Mouse (Mus musculus) Patski (cell line): Measurements from ENCODE around the gene Dnajb6. TPM values are rescaled to one million over a fixed set of nuclear protein-coding genes. Genes with fewer than 3 reads are reported as not detected.
"Not testable (repeated sequence)": the region's sequence is repeated elsewhere in the genome, so short reads cannot be mapped to it uniquely, and the experiment has no call there.

Experiments used
- ATAC-seq: fragments of 100-300 bp; one replicate; pipeline ENCODE4 v1.8.0; 2021
- CTCF ChIA-PET: fragments of 350-600 bp; sonication (Branson Sonifier 250); formaldehyde crosslinking; loops from one replicate; lab custom pipeline; 2022; ENCODE audit warnings: inconsistent platforms; lab: Charles Lee
- POLR2A ChIA-PET: fragments of 350-600 bp; sonication (Branson Sonifier 250); formaldehyde crosslinking; loops from one replicate; lab custom pipeline; 2022; ENCODE audit warnings: antibody characterized with exemption, inconsistent platforms; lab: Charles Lee
- DNase-seq: peaks from one replicate; pipeline ENCODE4 v3.0.0-alpha.2; 2011; ENCODE audit warnings: low read depth, low spot score
- H3K27me3 ChIP-seq: fragments of 371-371 bp; one replicate; pipeline ENCODE4 v1.5.1; 2021
- CTCF ChIP-seq: fragments of 100-300 bp; IDR thresholded peaks from one replicate; pipeline ENCODE4 v1.5.1; 2021
- in situ Hi-C: fragments of 300-500 bp; cut with MboI; formaldehyde crosslinking; loops from 3 replicates; pipeline ENCODE4 v1.11.1; 2018; ENCODE audit warnings: low pct_unique_long_range_greater_than_20kb, mixed read lengths
- polyA plus RNA-seq: library from polyadenylated mRNA; unstranded; gene quantifications from one replicate; pipeline ENCODE4 v1.2.3, GENCODE M21; 2021

The Dnajb6 gene
- polyA plus RNA-seq, 1 experiment from 2014 or later, result 136 TPM

- in situ Hi-C loops, result no loop called here
- DNase-seq (no peak), ATAC-seq (no peak)
- ChIA-PET POLR2A (interaction anchor here (0.7 kb wide), 1 partner anchor 51 kb away, joined by 3 read pairs; no protein-coding TSS in a partner anchor), CTCF (interaction anchor here (1.3 to 1.5 kb wide), 2 partner anchors 31 to 43 kb away, joined by 3 to 4 read pairs; no protein-coding TSS in a partner anchor)
- H3K27me3 ChIP-seq, result no peaks in the 10 kb centered on the region
- no peak for TF ChIP-seq CTCF
Measured at GRCm38 (mm10) chr5:29782261-29782660, 46.8 kb downstream of the Dnajb6 start.

- H3K27me3 ChIP-seq, ATAC-seq, CTCF ChIA-PET, in situ Hi-C loops, DNase-seq, POLR2A ChIA-PET: not testable (repeated sequence)
Measured at GRCm38 (mm10) chr5:29784906-29785305, 49.4 kb downstream of the Dnajb6 start.

GRCm38 (mm10) chr5:29785953-29786352 is 50.5 kb downstream of the Dnajb6 start:
- CTCF ChIA-PET, DNase-seq, POLR2A ChIA-PET, H3K27me3 ChIP-seq, ATAC-seq, in situ Hi-C loops: not testable (repeated sequence)

GRCm38 (mm10) chr5:29794933-29795332 is 59.4 kb downstream of the Dnajb6 start:
- POLR2A ChIA-PET, ATAC-seq, DNase-seq, H3K27me3 ChIP-seq, CTCF ChIA-PET, in situ Hi-C loops: not testable (repeated sequence)

- ATAC-seq, result no peak
- DNase-seq, result no peak
- in situ Hi-C loops, result no loop called here
- no peak for TF ChIP-seq CTCF
- no peaks in the 10 kb centered on the region for H3K27me3 ChIP-seq
- ChIA-PET POLR2A (no interaction called here), CTCF (interaction anchor here (1.1 kb wide), 1 partner anchor 13 kb away, joined by 3 read pairs; no protein-coding TSS in a partner anchor)
Measured at GRCm38 (mm10) chr5:29808940-29809339, 73.5 kb downstream of the Dnajb6 start.

- H3K27me3 ChIP-seq, DNase-seq, POLR2A ChIA-PET, ATAC-seq, in situ Hi-C loops: not testable (repeated sequence)
- CTCF ChIA-PET, result interaction anchor here (3.3 kb wide), 1 partner anchor 14 kb away, joined by 10 read pairs; no protein-coding TSS in a partner anchor
Measured at GRCm38 (mm10) chr5:29811377-29811921, 76.0 kb downstream of the Dnajb6 start.

- DNase-seq (no peak), ATAC-seq (no peak)
- TF ChIP-seq CTCF, result no peak
- CTCF ChIA-PET, result interaction anchor here (1.0 kb wide), 1 partner anchor 198 kb away, joined by 3 read pairs; no protein-coding TSS in a partner anchor
- no peaks in the 10 kb centered on the region for H3K27me3 ChIP-seq
- POLR2A ChIA-PET, result no interaction called here
- in situ Hi-C loops, result no loop called here
Measured at GRCm38 (mm10) chr5:29816523-29817242, 81.2 kb downstream of the Dnajb6 start.

GRCm38 (mm10) chr5:29817400-29817799 is 81.9 kb downstream of the Dnajb6 start:
- no peak for DNase-seq
- ATAC-seq, result no peak
- in situ Hi-C loops, result no loop called here
- CTCF ChIA-PET, result interaction anchor here (1.0 kb wide), 1 partner anchor 198 kb away, joined by 3 read pairs; no protein-coding TSS in a partner anchor
- TF ChIP-seq CTCF, result no peak
- POLR2A ChIA-PET, result no interaction called here
- no peaks in the 10 kb centered on the region for H3K27me3 ChIP-seq

GRCm38 (mm10) chr5:29818287-29818686 is 82.8 kb downstream of the Dnajb6 start:
- TF ChIP-seq CTCF, result no peak
- DNase-seq, result no peak
- ChIA-PET CTCF (interaction anchor here (1.5 kb wide), 1 partner anchor 296 kb away, joined by 3 read pairs; no protein-coding TSS in a partner anchor), POLR2A (no interaction called here)
- in situ Hi-C loops, result no loop called here
- no peak for ATAC-seq
- no peaks in the 10 kb centered on the region for H3K27me3 ChIP-seq

GRCm38 (mm10) chr5:29824796-29825195 is 89.3 kb downstream of the Dnajb6 start:
- ChIA-PET CTCF (interaction anchor here (0.6 to 4.7 kb wide), 14 partner anchors 13 to 315 kb away, joined by 3 to 30 read pairs (median 4); partner anchors contain the start of genes Il6 and Tyms), POLR2A (interaction anchor here (0.7 to 1.1 kb wide), 3 partner anchors 21 to 249 kb away, joined by 3 to 4 read pairs (median 4); partner anchors contain the start of gene Tyms)
- peak; percentile 77 for TF ChIP-seq CTCF
- H3K27me3 ChIP-seq, result no peaks in the 10 kb centered on the region
- in situ Hi-C loops, result loop anchor here (10.0 kb wide), 1 partner anchor 290 kb away; no protein-coding TSS in a partner anchor
- peak; percentile 34 for DNase-seq
- peak; percentile 67 for ATAC-seq
